Mouse (Mus musculus) forebrain, embryonic 14.5 days (tissue): Measurements from ENCODE around the gene Zfp383. TPM values are rescaled to one million over a fixed set of nuclear protein-coding genes. Genes with fewer than 3 reads are reported as not detected.
"Not testable (repeated sequence)": the region's sequence is repeated elsewhere in the genome, so short reads cannot be mapped to it uniquely, and the experiment has no call there.

Experiments
- ATAC-seq: fragments of 200-750 bp; cut with Nextera tagmentation; 2 replicates; pipeline ENCODE4 v1.8.0; 2017; ENCODE audit warnings: mild to moderate bottlenecking, moderate library complexity
- DNase-seq: peaks from one replicate; pipeline ENCODE4 v3.0.0-alpha.2; 2015; ENCODE audit warnings: low spot score
- H3K27ac ChIP-seq: fragments of 300-500 bp; sonication (generic); 2 replicates; pipeline ENCODE4 v1.5.1; 2014; ENCODE audit warnings: low read depth, mild to moderate bottlenecking, control low read depth, low read length, moderate library complexity
- H3K27me3 ChIP-seq: fragments of 300-500 bp; sonication (generic); replicated peaks from 2 replicates; pipeline ENCODE4 v1.6.1; 2014; ENCODE audit warnings: low read length, control low read depth, mixed read lengths; ENCODE audit not compliant: control insufficient read depth, insufficient read depth
- H3K36me3 ChIP-seq: fragments of 300-500 bp; sonication (generic); 2 replicates; pipeline ENCODE4 v1.6.1; 2014; ENCODE audit warnings: low read length, control low read depth; ENCODE audit not compliant: control insufficient read depth, insufficient read depth
- H3K4me1 ChIP-seq: fragments of 300-500 bp; sonication (generic); 2 replicates; pipeline ENCODE4 v1.6.1; 2014; ENCODE audit warnings: antibody characterized with exemption, low read length, control low read depth; ENCODE audit not compliant: control insufficient read depth, insufficient read depth
- H3K4me2 ChIP-seq: fragments of 300-500 bp; sonication (generic); 2 replicates; pipeline ENCODE4 v1.6.1; 2014; ENCODE audit warnings: mild to moderate bottlenecking, control low read depth, low read length
- H3K4me3 ChIP-seq: fragments of 300-500 bp; sonication (generic); 2 replicates; pipeline ENCODE4 v1.5.1; 2014; ENCODE audit warnings: low read depth, low read length, control low read depth
- H3K9ac ChIP-seq: fragments of 300-500 bp; sonication (generic); 2 replicates; pipeline ENCODE4 v1.6.1; 2014; ENCODE audit warnings: mild to moderate bottlenecking, low read length, control low read depth, moderate library complexity
- H3K9me3 ChIP-seq: fragments of 300-500 bp; sonication (generic); replicated peaks from 2 replicates; pipeline ENCODE4 v1.6.1; 2016; ENCODE audit warnings: low read length, control low read depth, mixed read lengths; ENCODE audit not compliant: control insufficient read depth
- WGBS: fragments of 180-500 bp; shearing (Covaris S2); extraction: QIAGEN DNeasy Blood & Tissue Kit; methylation state at CpG from one replicate; pipeline ENCODE4 v1.1.7; 2014; 5-methylcytosine and 5-hydroxymethylcytosine counted together
- polyA plus RNA-seq: library from polyadenylated mRNA; unstranded; fragments of >200 nt; fragmentation: Nextera tagmentation; extraction: Ambion mirVana; gene quantifications from 2 replicates; pipeline ENCODE4 v1.2.1, GENCODE M21; 2014

Zfp383 gene
- polyA plus RNA-seq = 9.9 and 10.5 TPM in 2 replicates

- WGBS = under 1% methylated on average over 33 of the region's 33 CpGs
- Histone ChIP-seq H3K36me3 (peaks cover 29% of the 10 kb centered on the region), H3K9me3 (no peaks in the 10 kb centered on the region), H3K9ac (peak within 1 kb of the TSS; percentile 66), H3K4me1 (peaks cover 15% of the 10 kb centered on the region), H3K27me3 (no peaks in the 10 kb centered on the region), H3K4me3 (peak within 1 kb of the TSS; percentile 62), H3K27ac (peak within 1 kb of the TSS; percentile 96; the same call in 1 of the 2 replicates), H3K4me2 (peak within 1 kb of the TSS; percentile 58)
- ATAC-seq (peak; percentile 86), DNase-seq (peak; percentile 96)
Measured at GRCm38 (mm10) chr7:29908130-29908950, at the start of gene Zfp383. Zfp383 (plus strand) TSS chr7:29908223.

- H3K27ac ChIP-seq = peak within 1 kb of the TSS; percentile 52; the same call in 1 of the 2 replicates
Measured at GRCm38 (mm10) chr7:29859532-29860517, 48.2 kb upstream of the Zfp383 start, which contains the start of gene Zfp420. Zfp420 (plus strand) TSS chr7:29859979.

GRCm38 (mm10) chr7:29861660-29862059 is 46.4 kb upstream of the Zfp383 start:
- DNase-seq (no peak), ATAC-seq (no peak)
- WGBS = 84% methylated on average over 7 of the region's 7 CpGs
- Histone ChIP-seq H3K27ac (no peak overlapping the region), H3K36me3 (no peaks in the 10 kb centered on the region), H3K27me3 (no peaks in the 10 kb centered on the region), H3K4me2 (no peak overlapping the region), H3K9ac (no peak overlapping the region), H3K9me3 (no peaks in the 10 kb centered on the region), H3K4me3 (no peak overlapping the region), H3K4me1 (peaks cover 6% of the 10 kb centered on the region; the same call in 1 of the 2 replicates)

More at GRCm38 (mm10) chr7:29859532-29860517, 48.2 kb upstream of the Zfp383 start, which contains the start of gene Zfp420:
- H3K36me3 ChIP-seq = no peaks in the 10 kb centered on the region
- no peaks in the 10 kb centered on the region for H3K9me3 ChIP-seq
- no peaks in the 10 kb centered on the region for H3K27me3 ChIP-seq
- peak within 1 kb of the TSS; percentile 47 for H3K4me3 ChIP-seq
- 6% methylated on average over 32 of the region's 32 CpGs for WGBS
- ATAC-seq (peak; percentile 99), DNase-seq (peak; percentile 98)
- peak within 1 kb of the TSS; percentile 55 for H3K4me2 ChIP-seq
- H3K4me1 ChIP-seq = peaks cover 6% of the 10 kb centered on the region; the same call in 1 of the 2 replicates
- peak within 1 kb of the TSS; percentile 60 for H3K9ac ChIP-seq

GRCm38 (mm10) chr7:29874256-29874655 is 33.8 kb upstream of the Zfp383 start:
- no peak for ATAC-seq
- Histone ChIP-seq H3K4me1 (no peaks in the 10 kb centered on the region), H3K9ac (no peak overlapping the region), H3K4me2 (no peak overlapping the region), H3K9me3 (peaks cover 32% of the 10 kb centered on the region), H3K27ac (no peak overlapping the region), H3K27me3 (no peaks in the 10 kb centered on the region), H3K4me3 (no peak overlapping the region), H3K36me3 (peaks cover 19% of the 10 kb centered on the region)
- WGBS = 92% methylated on average over 10 of the region's 10 CpGs
- DNase-seq = no peak

- H3K4me1 ChIP-seq, H3K4me3 ChIP-seq, DNase-seq, H3K27me3 ChIP-seq, H3K27ac ChIP-seq, H3K4me2 ChIP-seq, ATAC-seq, H3K9ac ChIP-seq: not testable (repeated sequence)
- peaks cover 19% of the 10 kb centered on the region for H3K36me3 ChIP-seq
- WGBS = 94% methylated on average over 9 of the region's 9 CpGs
- peaks cover 28% of the 10 kb centered on the region for H3K9me3 ChIP-seq
Measured at GRCm38 (mm10) chr7:29877561-29877960, 30.5 kb upstream of the Zfp383 start.

GRCm38 (mm10) chr7:29880056-29880455 is 28.0 kb upstream of the Zfp383 start:
- Histone ChIP-seq H3K9me3 (peaks cover 14% of the 10 kb centered on the region), H3K9ac (no peak overlapping the region), H3K4me3 (no peak overlapping the region), H3K27me3 (no peaks in the 10 kb centered on the region), H3K36me3 (peaks cover 8% of the 10 kb centered on the region), H3K27ac (no peak overlapping the region), H3K4me1 (no peaks in the 10 kb centered on the region), H3K4me2 (no peak overlapping the region)
- 53% methylated on average over 7 of the region's 7 CpGs for WGBS
- no peak for ATAC-seq
- DNase-seq = no peak

- Histone ChIP-seq H3K9ac (no peak overlapping the region), H3K4me1 (no peaks in the 10 kb centered on the region), H3K36me3 (no peaks in the 10 kb centered on the region; the same call in none of the 2 replicates), H3K27ac (no peak overlapping the region), H3K27me3 (no peaks in the 10 kb centered on the region), H3K4me3 (no peak overlapping the region), H3K9me3 (peaks cover 6% of the 10 kb centered on the region; the same call in 1 of the 2 replicates), H3K4me2 (no peak overlapping the region)
- DNase-seq = no peak
- WGBS = 90% methylated on average over 7 of the region's 7 CpGs
- ATAC-seq = no peak
Measured at GRCm38 (mm10) chr7:29880916-29881315, 27.1 kb upstream of the Zfp383 start.

- H3K36me3 ChIP-seq = peaks cover 54% of the 10 kb centered on the region
- no peak overlapping the region for H3K27ac ChIP-seq
- H3K9ac ChIP-seq = no peak overlapping the region
- H3K9me3 ChIP-seq = peaks cover 33% of the 10 kb centered on the region
- no peak overlapping the region for H3K4me2 ChIP-seq
- H3K27me3 ChIP-seq = no peaks in the 10 kb centered on the region
- H3K4me3 ChIP-seq = no peak overlapping the region
- DNase-seq (no peak), ATAC-seq (no peak)
- H3K4me1 ChIP-seq = no peaks in the 10 kb centered on the region
- 97% methylated on average over 7 of the region's 7 CpGs for WGBS
Measured at GRCm38 (mm10) chr7:29890501-29890900, 17.5 kb upstream of the Zfp383 start.
